26 mouse cellular contexts compared by ENCODE assay signal in the genomic region with DNA sequence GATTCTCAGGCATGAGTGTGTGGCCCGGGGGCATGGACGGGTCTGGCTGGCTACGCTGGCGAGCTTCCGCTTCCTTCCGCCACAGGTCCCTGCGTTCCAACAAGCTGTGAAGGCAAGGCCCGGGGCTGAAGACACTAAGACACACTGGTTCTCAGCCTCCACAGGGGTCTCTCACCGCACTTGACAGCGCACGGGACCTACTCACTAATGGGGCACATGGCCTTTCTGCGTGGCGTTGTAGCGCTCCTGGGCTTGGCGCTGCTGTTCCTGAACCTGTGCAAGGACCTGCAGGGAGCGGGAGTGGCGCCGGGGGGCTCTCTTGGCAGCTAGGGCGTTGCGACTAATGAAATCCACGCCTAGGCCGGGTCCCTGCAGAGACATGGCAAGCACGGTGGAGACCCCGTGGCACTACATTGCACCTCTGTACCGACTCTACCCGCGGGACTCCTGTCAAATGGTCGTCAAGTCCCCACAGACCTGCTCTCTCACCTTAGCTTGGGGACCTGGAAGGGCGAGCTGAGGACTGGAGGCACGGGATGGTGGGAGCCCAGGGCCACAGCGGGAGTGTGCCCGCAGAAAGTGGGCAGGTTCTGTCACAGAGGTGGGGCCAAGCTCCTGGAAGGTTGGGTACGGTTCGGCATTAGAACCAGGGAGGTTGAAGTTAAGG. TPM values are rescaled to one million over a fixed set of nuclear protein-coding genes. Genes with fewer than 3 reads are reported as not detected.
DNase-seq lines count a peak whose midpoint lies in the region; ATAC-seq and TF ChIP-seq lines count a peak whose summit lies in the region.
"Had no signal": no experiment of that assay in that cellular context is flagged by ENCODE, and none has a peak within 500 bp of the region (broad histone marks: within the 10 kb centered on the region; RNA-seq: fewer than 3 reads in every experiment).

No protein-coding gene starts in this region.

- peak overlapping the region; percentile 51 for H3K4me3 ChIP-seq in testis, adult 2 months (ENCODE audit: control insufficient read depth, low read depth, low read length)
- H3K4me3 ChIP-seq in forebrain, embryonic 11.5 days (ENCODE audit: low read depth, low read length), result no peak overlapping the region
- H3K4me3 ChIP-seq: embryonic facial prominence, embryonic 13.5 days; hindbrain, embryonic 13.5 days; limb, embryonic 13.5 days; liver, embryonic 13.5 days had no signal

- peak; percentile 57 for DNase-seq in cerebellum, adult 11 months
- DNase-seq in cerebellum, postnatal 4 days (ENCODE audit: low spot score in 2 of 2), result no peak
- DNase-seq in testis, postnatal 14 days (ENCODE audit: low spot score), result no peak
- DNase-seq in cerebellum, adult 9-10 months, result peak; percentile 73
- no peak for DNase-seq in adrenal gland, postnatal 36 days
- no peak for DNase-seq in urinary bladder, postnatal 36 days (ENCODE audit: low spot score in 2 of 2)
- DNase-seq in forebrain, embryonic 11.5 days (ENCODE audit: low spot score), result no peak
- DNase-seq: forebrain, postnatal 0 days; heart, postnatal 10 days; kidney, adult 8-10 months; kidney, postnatal 36 days; liver, embryonic 13.5 days; lung, embryonic 14.5 days; lung, postnatal 4 days; right cerebral cortex, adult 18-20 months had no signal

- no peak for ATAC-seq in forebrain, embryonic 11.5 days (replicated peaks; ENCODE audit: low FRiP score)
- ATAC-seq: forebrain, postnatal 0 days; inflammation-experienced regulatory T-cells, adult 6 months had no signal

- H3K27me3 ChIP-seq in testis, adult 2 months (ENCODE audit: control insufficient read depth, insufficient read depth, low read length), result no peaks in the 10 kb centered on the region
- H3K27me3 ChIP-seq in forebrain, embryonic 11.5 days (ENCODE audit: control insufficient read depth, insufficient read depth, low read length), result no peaks in the 10 kb centered on the region
- H3K27me3 ChIP-seq: embryonic facial prominence, embryonic 13.5 days; hindbrain, embryonic 13.5 days; limb, embryonic 13.5 days; liver, embryonic 13.5 days had no signal

- H3K9ac ChIP-seq in forebrain, embryonic 11.5 days (ENCODE audit: low read length), result no peak overlapping the region
- H3K9ac ChIP-seq: embryonic facial prominence, embryonic 13.5 days; forebrain, postnatal 0 days; hindbrain, embryonic 13.5 days; liver, embryonic 13.5 days; lung, embryonic 14.5 days had no signal

- H3K4me1 ChIP-seq in testis, adult 2 months (ENCODE audit: control insufficient read depth, insufficient read depth, low read length), result peaks cover 34% of the 10 kb centered on the region
- peaks cover 12% of the 10 kb centered on the region for H3K4me1 ChIP-seq in forebrain, embryonic 11.5 days (replicated peaks; ENCODE audit: control insufficient read depth, insufficient read depth, low read length)

- TF ChIP-seq POLR2A in testis, adult 2 months (IDR thresholded peaks at IDR 0.05; ENCODE audit: control insufficient read depth, low read depth, low read length), result no peak

- H3K4me2 ChIP-seq in forebrain, embryonic 11.5 days (ENCODE audit: low read depth, low read length, severe bottlenecking), result no peak overlapping the region
- H3K4me2 ChIP-seq: embryonic facial prominence, embryonic 13.5 days; heart, embryonic 11.5 days; hindbrain, embryonic 13.5 days; limb, embryonic 13.5 days; liver, embryonic 13.5 days; lung, embryonic 14.5 days; midbrain, embryonic 11.5 days had no signal

- no peaks in the 10 kb centered on the region for H3K36me3 ChIP-seq in testis, adult 2 months (ENCODE audit: control insufficient read depth, insufficient read depth, low read length)
- H3K36me3 ChIP-seq in forebrain, embryonic 11.5 days (ENCODE audit: control insufficient read depth, insufficient read depth, low read length), result peaks cover 6% of the 10 kb centered on the region; the same call in 1 of the 2 replicates

- 94% methylated on average over 34 of the region's 34 CpGs for WGBS in forebrain, embryonic 11.5 days

- TF ChIP-seq CTCF in testis, adult 2 months (IDR thresholded peaks at IDR 0.05; ENCODE audit: control insufficient read depth, insufficient read depth, insufficient replicate concordance, low read depth, low read length), result no peak

- no peak overlapping the region for H3K27ac ChIP-seq in testis, adult 2 months (ENCODE audit: control insufficient read depth, insufficient read depth, low read depth, low read length)
- no peak overlapping the region for H3K27ac ChIP-seq in forebrain, embryonic 11.5 days (ENCODE audit: low read depth, low read length)
- H3K27ac ChIP-seq: embryonic facial prominence, embryonic 13.5 days; hindbrain, embryonic 13.5 days; limb, embryonic 13.5 days; liver, embryonic 13.5 days had no signal

- H3K9me3 ChIP-seq in forebrain, embryonic 11.5 days (ENCODE audit: control insufficient read depth, low read length), result no peaks in the 10 kb centered on the region
- H3K9me3 ChIP-seq: embryonic facial prominence, embryonic 13.5 days; hindbrain, embryonic 13.5 days; limb, embryonic 13.5 days; liver, embryonic 13.5 days had no signal

RNA-seq across cellular contexts. Expression of gene 4933405L10Rik, which starts 3.2 kb away (rescaled TPM):
- polyA plus RNA-seq in testis, adult 2 months (2012; rRNA removed), result 55.8 and 60.1 TPM in 2 replicates
- total RNA-seq in adrenal gland, postnatal 36 days (2021), result not detected
- polyA plus RNA-seq in forebrain, embryonic 11.5 days (2014; fragmentation: Nextera tagmentation; extraction: Ambion mirVana), result 0.36 TPM in 1 of 2 replicates, not detected in the other
- total RNA-seq: adrenal gland, postnatal 4 days; forebrain, postnatal 0 days; gastrocnemius, postnatal 36 days; heart, postnatal 10 days; layer of hippocampus, postnatal 10 days had no signal
- polyA plus RNA-seq: inflammation-experienced regulatory T-cells, adult 6 months; limb, embryonic 13.5 days; liver, embryonic 13.5 days; lung, embryonic 14.5 days; midbrain, embryonic 11.5 days; neural tube, embryonic 11.5 days had no signal

RNA-seq across cellular contexts. Expression of gene Pard6a, which starts 3.3 kb away (rescaled TPM):
- 82.9 and 87.7 TPM in 2 replicates for polyA plus RNA-seq in testis, adult 2 months (2012; rRNA removed)
- total RNA-seq in adrenal gland, postnatal 36 days (2021), result 10 to 100 TPM; 10.7 to 14.0 TPM
- 24.9 and 25.1 TPM in 2 replicates for polyA plus RNA-seq in forebrain, embryonic 11.5 days (2014; fragmentation: Nextera tagmentation; extraction: Ambion mirVana)

RNA-seq across cellular contexts. Expression of gene Acd, which starts 3.4 kb away (rescaled TPM):
- polyA plus RNA-seq in testis, adult 2 months (2012; rRNA removed), result 40.2 and 40.4 TPM in 2 replicates
- total RNA-seq in adrenal gland, postnatal 36 days (2021), result 10 to 100 TPM; 24.9 to 26.3 TPM
- 76.9 and 83.6 TPM in 2 replicates for polyA plus RNA-seq in forebrain, embryonic 11.5 days (2014; fragmentation: Nextera tagmentation; extraction: Ambion mirVana)

RNA-seq across cellular contexts. Expression of gene Enkd1, which starts 3.7 kb away (rescaled TPM):
- 84.2 and 98.6 TPM in 2 replicates for polyA plus RNA-seq in testis, adult 2 months (2012; rRNA removed)
- total RNA-seq in adrenal gland, postnatal 36 days (2021), result 1 to 10 TPM; 4.5 to 4.9 TPM
- 43.0 and 44.4 TPM in 2 replicates for polyA plus RNA-seq in forebrain, embryonic 11.5 days (2014; fragmentation: Nextera tagmentation; extraction: Ambion mirVana)

RNA-seq across cellular contexts. Expression of gene Carmil2, which starts 18.2 kb away (rescaled TPM):
- polyA plus RNA-seq in testis, adult 2 months (2012; rRNA removed), result 1.2 TPM in 2 replicates
- 1 to 10 TPM; 1.2 to 1.4 TPM for total RNA-seq in adrenal gland, postnatal 36 days (2021)
- polyA plus RNA-seq in forebrain, embryonic 11.5 days (2014; fragmentation: Nextera tagmentation; extraction: Ambion mirVana), result 1.8 and 2.0 TPM in 2 replicates

Comparison
In these comparisons a context has a peak if more than half of its experiments do, and no peak if none do; other contexts are left out.
1. DNase-seq: peak in cerebellum, adult 11 months (single experiment) and cerebellum, adult 9-10 months (single experiment); none in cerebellum, postnatal 4 days (0 of 2), testis, postnatal 14 days (single experiment), adrenal gland, postnatal 36 days (0 of 2), urinary bladder, postnatal 36 days (0 of 2) and forebrain, embryonic 11.5 days (single experiment).
2. RNA of gene 4933405L10Rik, which starts 3.2 kb away (polyA plus RNA-seq): 55.8 to 60.1 TPM in testis, adult 2 months; 0.36 TPM in forebrain, embryonic 11.5 days; every median in the first group is over 10 times any median in the second.